Mouse (Mus musculus): Measurements from ENCODE around the gene Skint2. TPM values are rescaled to one million over a fixed set of nuclear protein-coding genes. Genes with fewer than 3 reads are reported as not detected.

The Skint2 gene
- 0.22 TPM in 1 of 2 replicates, not detected in the other for polyA plus RNA-seq (2015; fragmentation: Nextera tagmentation; extraction: Ambion mirVana)

DNA sequence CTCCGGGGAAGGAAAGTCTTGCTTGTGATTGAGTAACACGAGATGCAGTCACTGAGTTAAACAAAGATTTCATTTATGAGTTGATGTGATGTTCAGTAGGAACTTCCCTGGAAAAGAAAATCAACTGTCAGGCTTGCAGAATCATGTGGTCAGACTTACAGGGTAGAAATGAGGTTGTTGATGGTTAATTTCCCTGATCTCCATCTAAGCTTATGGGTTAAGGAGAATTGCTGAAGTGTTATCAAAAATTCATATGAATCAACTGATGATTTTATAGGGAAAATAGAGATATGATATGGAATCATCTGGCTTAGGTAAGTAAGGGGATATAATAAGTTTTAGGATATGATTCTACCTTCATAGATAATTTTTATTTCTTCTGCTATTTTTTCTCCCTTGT is at the start of gene Skint2:
TSS of gene Skint2 (plus strand) at position 301 of the 400 bp plus-strand sequence.
- WGBS = 61% methylated on average over 2 of the region's 2 CpGs
- Histone ChIP-seq H3K4me1 (no peaks in the 10 kb centered on the region), H3K36me3 (no peaks in the 10 kb centered on the region), H3K9ac (no peak within 1 kb of the TSS), H3K4me2 (no peak within 1 kb of the TSS), H3K9me3 (no peaks in the 10 kb centered on the region), H3K27ac (no peak within 1 kb of the TSS), H3K27me3 (no peaks in the 10 kb centered on the region), H3K4me3 (no peak within 1 kb of the TSS)
- ATAC-seq (ENCODE audit: borderline replicate concordance, extremely low read depth, low FRiP score, low TSS enrichment) = no peak

Other genes starting within 250 kb of the Skint2 start
- gene Skint9, start 123.2 kb upstream of the Skint2 start, polyA plus RNA-seq (2015; fragmentation: Nextera tagmentation; extraction: Ambion mirVana) = not detected in 2 replicates
- 0.64 TPM in 1 of 2 replicates, not detected in the other for gene Skint10, start 217.7 kb downstream of the Skint2 start, polyA plus RNA-seq (2015; fragmentation: Nextera tagmentation; extraction: Ambion mirVana)

Measured in lung, embryonic 15.5 days (tissue).